Mouse (Mus musculus) midbrain, embryonic 10.5 days (tissue): ENCODE measurements at regions not wholly inside any gene's neighbourhood (a gene's known extent, or its start where the extent isn't known, plus 50 kb on each side); places are given as distances from the start of the nearest gene placed in this dataset.

ENCODE experiments used
- DNase-seq: peaks from one replicate; pipeline ENCODE4 v3.0.0-alpha.2; 2017; ENCODE audit warnings: low spot score
- H3K27ac ChIP-seq: fragments of 300-500 bp; sonication (generic); replicated peaks from 2 replicates; pipeline ENCODE4 v1.5.1; 2016; ENCODE audit warnings: mild to moderate bottlenecking
- H3K27me3 ChIP-seq: fragments of 300-500 bp; sonication (generic); 2 replicates; pipeline ENCODE4 v1.6.1; 2016; ENCODE audit warnings: low read depth, mild to moderate bottlenecking; ENCODE audit not compliant: poor library complexity, severe bottlenecking
- H3K36me3 ChIP-seq: fragments of 300-500 bp; sonication (generic); 2 replicates; pipeline ENCODE4 v1.6.1; 2016; ENCODE audit warnings: mild to moderate bottlenecking, moderate library complexity
- H3K4me1 ChIP-seq: fragments of 300-500 bp; sonication (generic); 2 replicates; pipeline ENCODE4 v1.6.1; 2016
- H3K4me3 ChIP-seq: fragments of 300-500 bp; sonication (generic); 2 replicates; pipeline ENCODE4 v1.5.1; 2016; ENCODE audit warnings: mild to moderate bottlenecking, moderate library complexity
- H3K9me3 ChIP-seq: fragments of 300-500 bp; sonication (generic); replicated peaks from 2 replicates; pipeline ENCODE4 v1.6.1; 2016; ENCODE audit warnings: mild to moderate bottlenecking
- WGBS: fragments of 180-500 bp; shearing (Covaris S2); methylation state at CpG from one replicate; pipeline ENCODE4 v1.1.7; 2016; 5-methylcytosine and 5-hydroxymethylcytosine counted together

DNA sequence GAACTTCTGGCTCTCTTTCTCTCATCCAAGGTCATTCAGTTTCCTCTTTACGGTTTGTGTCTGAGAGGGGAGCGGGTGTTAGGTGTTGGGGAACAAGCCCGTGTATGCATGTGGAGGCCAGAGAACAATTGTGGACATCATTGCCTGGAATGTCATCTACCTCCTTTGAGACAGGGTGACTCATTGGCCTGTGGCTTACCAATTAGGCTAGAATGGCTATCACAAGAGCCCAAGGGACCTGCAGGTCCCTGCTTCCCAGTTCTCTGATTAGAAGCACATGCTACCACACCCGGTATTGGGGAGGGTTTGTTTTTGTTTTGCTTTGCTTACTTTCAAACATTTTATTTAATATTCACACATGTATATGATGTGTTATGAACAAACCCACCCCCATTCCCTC, 216.0 kb downstream of the Lmo4 start:
- H3K27ac ChIP-seq: no peak overlapping the region
- H3K36me3 ChIP-seq: no peaks in the 10 kb centered on the region
- H3K4me3 ChIP-seq: no peak overlapping the region
- no peaks in the 10 kb centered on the region for H3K9me3 ChIP-seq
- H3K27me3 ChIP-seq: no peaks in the 10 kb centered on the region
- 86% methylated on average over 4 of the region's 4 CpGs for WGBS
- H3K4me1 ChIP-seq: no peaks in the 10 kb centered on the region
- DNase-seq: no peak

DNA sequence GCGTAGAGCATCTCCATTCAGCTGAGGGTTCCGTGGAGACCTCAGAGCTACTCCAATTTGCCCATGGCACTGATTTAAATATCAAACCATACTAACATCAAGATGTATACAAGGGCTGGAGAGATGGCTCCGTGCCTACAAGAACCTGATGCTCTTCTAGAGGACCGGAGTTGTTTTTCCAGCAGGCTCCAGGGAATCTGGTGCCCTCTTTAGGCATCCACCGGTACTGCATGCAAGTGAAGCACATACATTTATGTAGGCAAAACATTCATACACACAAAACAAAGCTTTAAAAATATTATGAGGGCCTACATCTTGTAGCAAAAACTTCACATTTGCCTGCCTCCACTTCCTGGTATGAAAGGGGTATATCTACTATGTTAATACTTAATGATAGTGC, 217.0 kb downstream of the Lmo4 start:
- no peak for DNase-seq
- no peaks in the 10 kb centered on the region for H3K9me3 ChIP-seq
- H3K4me3 ChIP-seq: no peak overlapping the region
- H3K36me3 ChIP-seq: no peaks in the 10 kb centered on the region
- WGBS: 93% methylated on average over 5 of the region's 5 CpGs
- H3K27me3 ChIP-seq: no peaks in the 10 kb centered on the region
- no peak overlapping the region for H3K27ac ChIP-seq
- H3K4me1 ChIP-seq: no peaks in the 10 kb centered on the region

DNA sequence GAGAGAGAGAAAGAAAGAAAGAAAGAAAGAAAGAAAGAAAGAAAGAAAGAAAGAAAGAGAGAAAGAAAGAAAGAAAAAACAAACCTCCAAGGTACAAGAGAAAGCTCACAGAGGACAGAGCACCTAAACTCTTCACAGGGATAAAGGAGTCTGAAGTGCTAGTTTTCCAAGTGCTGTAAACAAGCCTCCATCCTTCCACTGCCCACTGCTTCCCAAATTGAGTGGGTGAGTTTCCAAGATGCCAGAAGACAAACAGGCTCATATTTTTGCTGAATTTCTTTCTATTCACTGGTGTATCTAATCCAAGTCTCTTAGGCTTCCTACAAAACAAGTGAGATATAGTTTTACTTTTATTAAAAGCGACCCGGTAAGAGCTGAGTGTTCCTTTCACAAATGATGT, 218.2 kb downstream of the Lmo4 start:
- WGBS: 98% methylated on average over 2 of the region's 2 CpGs
- H3K27me3 ChIP-seq: no peaks in the 10 kb centered on the region

DNA sequence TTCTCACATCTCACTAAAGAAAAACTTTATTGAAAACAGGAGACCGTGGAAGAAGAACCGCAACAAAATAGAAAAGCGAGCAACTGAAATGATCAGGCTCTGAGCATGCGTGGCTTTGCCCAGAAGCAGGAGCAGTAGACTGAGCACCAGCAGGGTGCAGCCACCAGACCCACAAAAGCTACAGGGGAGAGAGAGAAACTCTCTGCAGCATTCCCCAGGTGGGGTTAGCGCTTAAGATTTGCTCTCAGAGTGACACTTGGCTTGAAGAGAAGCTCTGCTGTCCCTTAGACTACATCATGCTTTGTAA, 218.9 kb downstream of the Lmo4 start:
- Histone ChIP-seq H3K4me3 (no peak overlapping the region), H3K36me3 (no peaks in the 10 kb centered on the region), H3K4me1 (no peaks in the 10 kb centered on the region), H3K9me3 (no peaks in the 10 kb centered on the region), H3K27ac (no peak overlapping the region), H3K27me3 (no peaks in the 10 kb centered on the region)
- WGBS: 71% methylated on average over 5 of the region's 5 CpGs
- DNase-seq: no peak

More for the DNA sequence above, 218.2 kb downstream of the Lmo4 start:
- no peaks in the 10 kb centered on the region for H3K36me3 ChIP-seq
- H3K4me3 ChIP-seq: no peak overlapping the region
- H3K27ac ChIP-seq: no peak overlapping the region
- no peaks in the 10 kb centered on the region for H3K4me1 ChIP-seq
- no peak for DNase-seq
- no peaks in the 10 kb centered on the region for H3K9me3 ChIP-seq

DNA sequence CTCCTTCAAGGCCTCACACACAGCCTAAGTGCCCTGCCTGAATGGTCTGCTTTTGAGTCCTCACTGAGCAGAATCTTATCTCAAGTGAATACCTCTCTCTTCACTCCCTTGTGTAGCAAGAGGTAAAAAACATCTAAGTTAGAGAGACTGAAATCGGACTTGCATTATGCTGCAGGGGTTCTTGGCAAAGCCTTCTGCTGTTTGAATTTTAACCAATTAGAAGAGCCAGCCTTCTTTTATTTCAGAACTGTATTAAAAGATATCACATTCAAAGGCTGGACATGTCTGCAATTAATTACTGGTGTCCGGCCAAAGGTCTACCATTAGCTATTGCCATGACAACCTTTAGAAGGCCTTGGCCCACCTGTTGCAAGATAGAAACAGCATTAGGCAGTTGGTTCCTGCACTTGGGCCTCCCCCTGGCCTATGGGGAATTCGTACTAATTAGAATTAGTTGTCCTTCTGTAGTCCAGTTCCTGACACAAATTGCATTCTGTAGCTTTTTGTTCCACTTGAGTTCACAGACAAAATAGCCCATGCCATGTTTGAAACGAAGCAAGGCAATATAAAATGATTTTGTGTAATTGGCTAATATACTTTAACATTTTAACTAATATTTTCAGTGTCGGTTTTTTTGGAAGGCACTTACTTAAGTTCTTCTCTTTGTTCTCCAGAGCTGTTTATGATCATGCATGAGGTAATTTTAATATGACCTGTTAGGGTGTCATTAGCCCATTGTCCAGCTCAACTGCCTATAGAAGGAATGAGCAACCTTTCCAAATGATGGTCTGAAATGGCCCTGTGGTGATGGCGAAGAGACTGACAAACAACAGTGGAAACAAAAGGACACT, 219.4 kb downstream of the Lmo4 start:
- DNase-seq: no peak
- 82% methylated on average over 6 of the region's 6 CpGs for WGBS
- H3K4me1 ChIP-seq: no peaks in the 10 kb centered on the region

DNA sequence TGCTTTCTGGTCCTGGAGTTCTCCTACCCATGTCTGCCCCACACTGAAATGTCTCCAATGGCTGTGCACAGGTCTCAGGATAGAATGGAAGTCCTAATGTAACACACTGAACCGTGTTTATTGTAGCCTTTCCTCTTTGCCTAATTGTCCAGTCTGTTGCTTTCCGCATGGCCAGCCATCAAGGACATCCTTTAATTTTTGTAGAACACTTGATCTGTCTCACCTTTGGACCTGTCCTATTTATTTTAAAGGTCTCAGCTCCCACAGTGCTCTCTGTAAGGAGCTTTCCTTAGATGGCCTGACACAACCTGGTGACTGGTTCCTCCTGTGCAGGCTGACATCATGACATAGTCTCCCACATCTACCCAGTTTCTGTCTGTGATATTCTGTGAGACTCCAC, 226.3 kb downstream of the Lmo4 start:
- Histone ChIP-seq H3K9me3 (no peaks in the 10 kb centered on the region), H3K27ac (no peak overlapping the region), H3K36me3 (no peaks in the 10 kb centered on the region), H3K27me3 (no peaks in the 10 kb centered on the region), H3K4me3 (no peak overlapping the region), H3K4me1 (no peaks in the 10 kb centered on the region)
- no peak for DNase-seq
- 93% methylated on average over 2 of the region's 2 CpGs for WGBS

More for the DNA sequence above, 219.4 kb downstream of the Lmo4 start:
- Histone ChIP-seq H3K27me3 (no peaks in the 10 kb centered on the region), H3K4me3 (no peak overlapping the region), H3K36me3 (no peaks in the 10 kb centered on the region), H3K27ac (no peak overlapping the region), H3K9me3 (no peaks in the 10 kb centered on the region)

DNA sequence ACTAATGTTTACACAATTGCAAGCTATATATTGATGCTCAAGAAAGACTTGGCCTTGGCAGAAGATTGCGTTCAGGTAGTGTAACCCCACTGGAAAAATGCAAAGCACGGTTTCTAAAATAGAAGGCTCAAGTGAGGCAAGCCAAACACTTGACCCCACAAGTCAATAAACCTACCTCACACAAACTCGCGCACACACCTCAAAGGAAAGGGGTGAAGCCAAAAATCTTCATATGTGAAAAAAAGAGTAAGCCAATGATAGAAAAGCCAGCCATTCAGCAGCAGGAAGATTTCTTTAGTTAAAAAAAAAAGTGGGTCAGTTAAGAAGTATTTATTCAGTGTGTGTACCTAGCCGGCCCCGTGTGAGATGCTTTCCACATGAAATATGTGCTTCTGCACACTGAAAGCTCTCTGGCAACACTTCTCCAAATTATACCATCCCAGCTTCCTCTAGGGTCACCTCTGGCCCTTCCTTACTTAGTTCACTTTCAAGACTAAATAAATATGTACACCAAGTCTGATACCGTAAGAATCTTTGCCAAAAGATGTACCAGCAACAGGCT, 227.1 kb downstream of the Lmo4 start:
- Histone ChIP-seq H3K4me1 (no peaks in the 10 kb centered on the region), H3K27me3 (no peaks in the 10 kb centered on the region), H3K4me3 (no peak overlapping the region), H3K9me3 (no peaks in the 10 kb centered on the region), H3K27ac (no peak overlapping the region), H3K36me3 (no peaks in the 10 kb centered on the region)
- 94% methylated on average over 7 of the region's 7 CpGs for WGBS
- no peak for DNase-seq

DNA sequence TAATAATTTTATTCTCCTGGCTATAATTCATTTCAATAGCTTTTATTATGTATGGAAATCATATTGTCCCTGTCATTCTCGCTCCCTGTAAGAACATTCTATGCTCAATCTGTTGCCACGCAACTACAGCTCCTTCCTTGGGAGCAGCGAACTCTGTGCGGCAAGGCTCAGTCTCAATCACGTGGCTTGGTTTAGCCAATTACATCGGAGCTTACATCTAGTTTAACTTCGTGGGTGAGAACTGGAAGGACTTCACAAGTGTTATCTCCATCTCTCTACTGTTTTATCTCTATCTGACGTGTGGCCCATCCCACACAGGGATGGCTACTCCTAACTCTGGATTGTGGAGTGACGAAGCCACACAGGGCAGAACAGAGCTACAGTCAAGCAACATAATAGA, 231.4 kb downstream of the Lmo4 start:
- 88% methylated on average over 9 of the region's 9 CpGs for WGBS
- Histone ChIP-seq H3K36me3 (no peaks in the 10 kb centered on the region), H3K4me1 (no peaks in the 10 kb centered on the region), H3K4me3 (no peak overlapping the region), H3K27me3 (no peaks in the 10 kb centered on the region), H3K9me3 (no peaks in the 10 kb centered on the region), H3K27ac (no peak overlapping the region)
- DNase-seq: no peak

DNA sequence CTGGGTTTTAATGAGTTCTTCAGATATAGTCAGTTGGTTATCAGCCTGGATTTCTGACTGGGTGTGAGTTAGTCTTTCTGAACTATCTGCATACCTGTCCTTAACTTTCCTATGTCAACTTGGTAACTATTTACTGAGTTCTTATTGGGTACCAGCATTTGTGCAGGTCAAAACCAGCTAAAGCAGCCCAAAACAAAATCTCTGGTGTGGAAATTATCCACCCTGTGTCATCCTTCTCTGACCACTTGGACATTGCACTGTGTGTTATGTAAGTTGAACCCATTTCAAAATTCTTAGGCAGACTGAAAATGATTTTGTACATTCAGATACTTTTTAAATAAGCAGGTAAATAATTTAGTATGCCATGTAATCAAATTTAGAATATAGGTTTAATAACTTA, 232.7 kb downstream of the Lmo4 start:
- Histone ChIP-seq H3K27me3 (no peaks in the 10 kb centered on the region), H3K27ac (no peak overlapping the region), H3K4me3 (no peak overlapping the region), H3K9me3 (no peaks in the 10 kb centered on the region), H3K4me1 (no peaks in the 10 kb centered on the region), H3K36me3 (no peaks in the 10 kb centered on the region)
- DNase-seq: no peak

DNA sequence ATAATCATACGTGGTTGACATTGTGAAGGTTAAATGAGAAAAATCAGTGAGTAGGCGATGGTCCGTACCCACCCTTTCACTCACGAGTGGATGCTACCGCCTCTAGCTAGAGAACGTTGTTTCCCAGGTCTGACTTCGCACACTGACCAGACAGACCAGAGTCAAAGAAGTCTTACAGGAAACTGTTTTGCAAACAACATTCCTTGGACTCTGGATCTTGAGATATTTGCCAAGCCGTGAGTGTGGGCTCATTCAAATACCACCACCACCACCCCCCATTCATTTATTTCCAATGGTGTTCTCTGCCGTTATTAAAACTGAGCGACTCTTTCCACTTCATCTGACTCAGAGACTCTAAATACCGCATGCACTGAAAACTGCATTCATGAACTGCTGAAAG, 234.2 kb downstream of the Lmo4 start:
- no peaks in the 10 kb centered on the region for H3K27me3 ChIP-seq
- no peak overlapping the region for H3K27ac ChIP-seq
- WGBS: 90% methylated on average over 11 of the region's 11 CpGs
- no peaks in the 10 kb centered on the region for H3K9me3 ChIP-seq
- DNase-seq: no peak
- H3K36me3 ChIP-seq: no peaks in the 10 kb centered on the region
- H3K4me1 ChIP-seq: no peaks in the 10 kb centered on the region
- no peak overlapping the region for H3K4me3 ChIP-seq

DNA sequence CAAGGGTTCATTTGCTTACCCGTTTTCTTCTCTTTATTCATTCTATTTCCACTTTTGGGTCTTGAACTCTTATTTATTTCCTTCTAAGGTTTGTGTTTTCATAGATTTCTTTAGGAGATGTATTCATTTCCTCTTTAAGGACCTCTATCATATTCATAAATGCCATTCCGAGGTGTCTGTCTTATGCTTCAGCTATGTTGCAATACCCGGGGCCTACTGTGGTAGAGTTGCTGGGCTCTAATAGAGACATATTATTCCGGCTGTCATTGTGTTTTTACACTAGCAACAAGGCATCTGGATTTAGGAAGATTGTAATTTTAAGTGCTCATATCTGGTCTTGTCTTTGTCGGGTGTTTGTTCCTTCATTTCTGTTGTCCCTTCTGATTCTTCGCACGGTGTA, 249.5 kb downstream of the Lmo4 start:
- Histone ChIP-seq H3K36me3 (no peaks in the 10 kb centered on the region), H3K27ac (no peak overlapping the region), H3K9me3 (no peaks in the 10 kb centered on the region), H3K4me1 (no peaks in the 10 kb centered on the region), H3K27me3 (no peaks in the 10 kb centered on the region), H3K4me3 (no peak overlapping the region)
- WGBS: 93% methylated on average over 7 of the region's 7 CpGs
- DNase-seq: no peak

DNA sequence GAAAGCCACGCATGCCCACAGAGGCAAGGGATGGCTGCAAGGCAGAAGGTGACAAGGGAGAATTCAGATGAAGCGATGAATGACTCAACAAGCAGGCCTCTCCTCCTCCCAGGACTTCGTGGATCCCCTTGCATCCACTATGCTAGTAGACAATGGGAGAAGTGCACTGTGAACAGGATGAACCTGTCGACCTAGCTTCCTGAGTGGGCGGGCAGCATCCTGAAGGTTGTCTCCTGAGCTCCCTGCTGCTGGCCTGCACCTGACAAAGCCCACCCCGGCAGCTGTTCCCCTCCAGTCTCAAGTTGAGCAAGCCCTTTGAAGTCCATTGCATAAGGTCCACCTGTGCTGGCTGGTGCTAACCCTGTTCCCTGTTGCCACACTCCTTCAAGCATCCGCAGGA, 250.2 kb downstream of the Lmo4 start:
- peaks cover 1% of the 10 kb centered on the region; the same call in 1 of the 2 replicates for H3K4me1 ChIP-seq
- H3K27ac ChIP-seq: no peak overlapping the region
- 91% methylated on average over 7 of the region's 7 CpGs for WGBS
- DNase-seq: no peak
- H3K4me3 ChIP-seq: no peak overlapping the region
- H3K9me3 ChIP-seq: no peaks in the 10 kb centered on the region
- no peaks in the 10 kb centered on the region for H3K36me3 ChIP-seq
- H3K27me3 ChIP-seq: no peaks in the 10 kb centered on the region

DNA sequence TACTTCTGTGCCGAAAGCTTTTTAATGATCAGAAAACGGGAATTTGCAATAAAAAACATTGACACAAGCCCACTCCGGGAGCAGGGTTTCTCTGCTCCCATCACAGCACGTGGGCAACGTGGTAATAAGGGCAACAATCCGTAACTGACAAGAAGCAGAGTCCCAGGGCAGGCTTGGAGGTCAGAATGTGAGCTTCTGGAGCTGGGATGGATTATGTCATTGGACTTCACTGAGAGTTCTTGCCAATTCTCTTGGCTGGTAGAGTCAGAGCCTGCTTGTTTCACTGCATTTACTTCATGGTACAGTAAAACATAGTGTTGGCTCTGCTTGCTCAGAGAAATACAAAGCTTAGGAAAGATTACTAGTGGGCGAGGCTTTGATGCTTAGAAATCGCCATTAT, 252.7 kb downstream of the Lmo4 start:
- Histone ChIP-seq H3K9me3 (no peaks in the 10 kb centered on the region), H3K36me3 (no peaks in the 10 kb centered on the region), H3K4me3 (no peak overlapping the region), H3K27ac (no peak overlapping the region), H3K4me1 (peaks cover 11% of the 10 kb centered on the region; the same call in 1 of the 2 replicates), H3K27me3 (no peaks in the 10 kb centered on the region)
- no peak for DNase-seq
- 89% methylated on average over 8 of the region's 8 CpGs for WGBS
